Comparison of ENCODE assay signal across 9 mouse cellular contexts in the genomic region with DNA sequence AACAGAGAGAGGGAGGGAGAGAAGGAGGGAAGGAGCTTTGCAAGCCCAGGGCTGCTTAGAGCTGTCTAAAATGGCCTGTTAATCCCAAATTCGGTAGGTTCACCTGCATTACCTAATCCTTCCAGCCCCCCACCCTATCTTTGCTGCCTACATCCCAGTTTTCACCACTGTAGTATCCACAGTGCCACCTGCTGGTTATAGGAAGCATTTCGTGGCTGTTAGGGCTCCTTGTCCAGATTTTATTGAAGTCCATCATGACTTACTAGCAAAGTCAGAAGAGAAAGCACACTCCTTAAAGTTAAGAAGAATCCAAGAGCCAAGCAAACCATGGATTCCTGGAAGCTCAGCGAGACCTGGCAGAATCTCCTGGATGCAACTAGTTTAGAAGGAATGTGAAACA.
DNase-seq lines count a peak whose midpoint lies in the region; ATAC-seq lines count a peak whose summit lies in the region.
"Had no signal": no experiment of that assay in that cellular context is flagged by ENCODE, and none has a peak within 500 bp of the region (broad histone marks: within the 10 kb centered on the region; RNA-seq: fewer than 3 reads in every experiment).

No protein-coding gene starts in this region.

- H3K4me2 ChIP-seq in neural tube, embryonic 15.5 days, result no peak overlapping the region

- H3K4me3 ChIP-seq in neural tube, embryonic 15.5 days (replicated peaks), result no peak overlapping the region
- H3K4me3 ChIP-seq: megakaryocyte, embryonic 14.5 days had no signal

- H3K9me3 ChIP-seq in neural tube, embryonic 15.5 days (replicated peaks), result no peaks in the 10 kb centered on the region
- H3K9me3 ChIP-seq: megakaryocyte, embryonic 14.5 days had no signal

- DNase-seq in neural tube, embryonic 10.5 days (ENCODE audit: extremely low spot score, low spot score), result peak; percentile 45
- peak; percentile 75 for DNase-seq in R1 (ENCODE audit: low read depth, low spot score)
- peak; percentile 80 for DNase-seq in embryo, embryonic 11 days
- peak; percentile 48 to 57 for DNase-seq in heart, postnatal 36 days
- peak; percentile 52 to 65 for DNase-seq in left cerebral cortex, postnatal 25 days (ENCODE audit: low spot score in 2 of 2)
- peak; percentile 15 for DNase-seq in retina, adult 2 months (ENCODE audit: low read depth, low spot score)

- no peak overlapping the region for H3K27ac ChIP-seq in neural tube, embryonic 15.5 days (replicated peaks)

- WGBS in neural tube, embryonic 15.5 days, result 23% methylated on average over 3 of the region's 3 CpGs

- no peak overlapping the region for H3K9ac ChIP-seq in neural tube, embryonic 15.5 days (replicated peaks)

- ATAC-seq in neural tube, embryonic 15.5 days (ENCODE audit: low FRiP score), result no peak
- no peak for ATAC-seq in granulocyte monocyte progenitor cell, adult 5-6 weeks (replicated peaks; ENCODE audit: poor library complexity, severe bottlenecking)

- H3K27me3 ChIP-seq in neural tube, embryonic 15.5 days (replicated peaks), result no peaks in the 10 kb centered on the region
- H3K27me3 ChIP-seq: megakaryocyte, embryonic 14.5 days had no signal

- intact Hi-C loops in heart, postnatal 36 days (cut with DNase I), result loop anchor here (1.0 to 10.0 kb wide), 4 partner anchors 137 to 690 kb away; no protein-coding TSS in a partner anchor
- intact Hi-C loops in left cerebral cortex, postnatal 25 days (cut with DNase I), result loop anchor here (1.0 to 10.0 kb wide), 2 partner anchors 572 to 690 kb away; no protein-coding TSS in a partner anchor

- no peaks in the 10 kb centered on the region for H3K36me3 ChIP-seq in neural tube, embryonic 15.5 days

- H3K4me1 ChIP-seq in neural tube, embryonic 15.5 days, result no peaks in the 10 kb centered on the region
- H3K4me1 ChIP-seq: megakaryocyte, embryonic 14.5 days had no signal

Comparison
In these comparisons a context has a peak if more than half of its experiments do, and no peak if none do; other contexts are left out.
1. DNase-seq: peak in every context shown above with its lines; median percentile 80 in embryo, embryonic 11 days; 75 in R1; 58 in left cerebral cortex, postnatal 25 days; 52 in heart, postnatal 36 days; 45 in neural tube, embryonic 10.5 days; 15 in retina, adult 2 months.